Mouse (Mus musculus): ENCODE measurements around the gene Kcnn4.

The Kcnn4 gene

GRCm38 (mm10) chr7:24366716-24367632, 3.1 kb upstream of the Kcnn4 start:
- no peak for DNase-seq (ENCODE audit: low read depth, low spot score)

GRCm38 (mm10) chr7:24368226-24368625, 1.8 kb upstream of the Kcnn4 start:
- no peak for DNase-seq (ENCODE audit: low read depth, low spot score)

- no peak for DNase-seq (ENCODE audit: low read depth, low spot score)
These were observed 1.1 kb upstream of the Kcnn4 start for GRCm38 (mm10) chr7:24368946-24369345.

- no peak for DNase-seq (ENCODE audit: low read depth, low spot score)
These were observed 1.1 kb downstream of the Kcnn4 start for GRCm38 (mm10) chr7:24371012-24371808.

- no peak for DNase-seq (ENCODE audit: low read depth, low spot score)
These were observed 1.7 kb downstream of the Kcnn4 start for GRCm38 (mm10) chr7:24371809-24372145.

GRCm38 (mm10) chr7:24372300-24372699, 2.2 kb downstream of the Kcnn4 start:
- DNase-seq (ENCODE audit: low read depth, low spot score): no peak

- DNase-seq (ENCODE audit: low read depth, low spot score): no peak
These were observed 2.7 kb downstream of the Kcnn4 start for GRCm38 (mm10) chr7:24372786-24373185.

GRCm38 (mm10) chr7:24373538-24374379, 3.7 kb downstream of the Kcnn4 start:
- DNase-seq (ENCODE audit: low read depth, low spot score): no peak

GRCm38 (mm10) chr7:24376456-24376855, 6.4 kb downstream of the Kcnn4 start:
- DNase-seq (ENCODE audit: low read depth, low spot score): no peak

- DNase-seq (ENCODE audit: low read depth, low spot score): no peak
These were observed 7.2 kb downstream of the Kcnn4 start for GRCm38 (mm10) chr7:24377091-24377865.

- DNase-seq (ENCODE audit: low read depth, low spot score): no peak
These were observed 8.1 kb downstream of the Kcnn4 start for GRCm38 (mm10) chr7:24378049-24378701.

GRCm38 (mm10) chr7:24379934-24380333, 9.9 kb downstream of the Kcnn4 start:
- DNase-seq (ENCODE audit: low read depth, low spot score): no peak

- no peak for DNase-seq (ENCODE audit: low read depth, low spot score)
These were observed 10.3 kb downstream of the Kcnn4 start for GRCm38 (mm10) chr7:24380370-24380769.

- no peak for DNase-seq (ENCODE audit: low read depth, low spot score)
These were observed 12.8 kb downstream of the Kcnn4 start for GRCm38 (mm10) chr7:24382730-24383372.

GRCm38 (mm10) chr7:24384070-24384469, 14.0 kb downstream of the Kcnn4 start:
- DNase-seq (ENCODE audit: low read depth, low spot score): no peak

GRCm38 (mm10) chr7:24384827-24385226, 14.8 kb downstream of the Kcnn4 start:
- no peak for DNase-seq (ENCODE audit: low read depth, low spot score)

GRCm38 (mm10) chr7:24387059-24387556, 17.0 kb downstream of the Kcnn4 start:
- DNase-seq (ENCODE audit: low read depth, low spot score): no peak

GRCm38 (mm10) chr7:24389516-24390187, 19.6 kb downstream of the Kcnn4 start:
- no peak for DNase-seq (ENCODE audit: low read depth, low spot score)

- DNase-seq (ENCODE audit: low read depth, low spot score): no peak
These were observed 20.4 kb downstream of the Kcnn4 start for GRCm38 (mm10) chr7:24390512-24390911.
